Mouse (Mus musculus): ENCODE measurements around the gene P4htm. TPM values are rescaled to one million over a fixed set of nuclear protein-coding genes. Genes with fewer than 3 reads are reported as not detected.
A peak's percentile ranks its signal among the peaks of the same experiment; 100 is the strongest.
"Not testable (repeated sequence)": the region's sequence is repeated elsewhere in the genome, so short reads cannot be mapped to it uniquely, and the experiment has no call there.

Gene P4htm
- total and polyA plus RNA-seq, 2 experiments from 2014 or later = 38.8 to 50.8 TPM

DNA sequence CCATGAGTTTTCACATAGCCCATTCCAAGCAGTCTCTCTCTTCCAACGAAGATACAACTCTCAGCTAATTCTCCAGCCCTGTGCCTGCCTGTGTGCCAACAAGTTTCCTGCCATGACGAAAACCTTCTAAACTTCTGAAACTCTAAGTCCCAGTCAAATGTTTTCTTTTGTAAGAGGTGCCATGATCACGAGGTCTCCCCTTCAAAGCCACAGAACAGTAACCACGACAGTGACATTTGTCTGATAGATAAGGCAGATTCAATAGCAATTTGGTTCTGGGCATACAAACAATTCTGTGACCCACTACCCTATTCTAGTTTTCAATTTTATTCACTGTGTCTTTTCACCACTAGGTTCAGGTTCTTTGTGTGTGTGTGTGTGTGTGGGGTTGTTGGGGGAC, 30.7 kb upstream of the P4htm start:
- Histone ChIP-seq H3K4me1 (ENCODE audit: insufficient read depth, low read length) (no peaks in the 10 kb centered on the region), H3K27ac (no peak overlapping the region), H3K9ac (replicated peaks; ENCODE audit: low read length) (no peak overlapping the region), H3K36me3 (ENCODE audit: insufficient read depth, low read length) (no peaks in the 10 kb centered on the region; the same call in 1 of the 2 replicates), H3K4me3 (ENCODE audit: low read length) (no peak overlapping the region), H3K27me3 (ENCODE audit: insufficient read depth, low read length) (no peaks in the 10 kb centered on the region), H3K9me3 (ENCODE audit: low read length) (no peaks in the 10 kb centered on the region), H3K4me2 (ENCODE audit: low read depth, low read length) (no peak overlapping the region)
- TF ChIP-seq CTCF (IDR thresholded peaks at IDR 0.05; ENCODE audit: low read depth) = no peak
- WGBS = 78% methylated on average over 4 of the region's 4 CpGs
- ATAC-seq (no peak), DNase-seq (ENCODE audit: low spot score) (no peak)

DNA sequence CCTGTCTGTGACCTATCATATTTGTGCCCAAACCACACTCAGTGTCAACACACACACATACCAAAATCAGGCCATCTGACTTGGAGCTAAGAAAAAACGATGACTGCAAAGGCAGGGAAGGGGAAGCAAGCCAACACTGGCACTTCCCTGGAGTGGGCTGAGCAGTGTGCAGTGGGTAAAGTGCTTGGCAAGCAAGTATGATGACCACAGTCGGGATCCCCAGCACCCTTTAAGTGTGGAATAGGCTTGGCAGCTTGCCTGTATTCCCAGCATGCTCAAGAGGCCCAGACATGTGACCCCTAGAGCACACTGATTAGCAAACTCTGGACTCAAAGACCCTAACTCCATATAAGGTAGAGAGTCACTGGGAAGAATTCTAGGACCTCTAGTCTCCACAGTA, 29.0 kb upstream of the P4htm start:
- H3K9me3 ChIP-seq (ENCODE audit: low read length) = no peaks in the 10 kb centered on the region
- H3K27ac ChIP-seq = no peak overlapping the region
- H3K27me3 ChIP-seq (ENCODE audit: insufficient read depth, low read length) = no peaks in the 10 kb centered on the region
- no peaks in the 10 kb centered on the region for H3K4me1 ChIP-seq (ENCODE audit: insufficient read depth, low read length)
- no peak overlapping the region for H3K4me2 ChIP-seq (ENCODE audit: low read depth, low read length)
- no peak overlapping the region for H3K4me3 ChIP-seq (ENCODE audit: low read length)
- WGBS = 38% methylated on average over 2 of the region's 2 CpGs
- H3K9ac ChIP-seq (replicated peaks; ENCODE audit: low read length) = no peak overlapping the region
- DNase-seq (ENCODE audit: low spot score) (peak; percentile 37), ATAC-seq (no peak)
- no peak for TF ChIP-seq CTCF (IDR thresholded peaks at IDR 0.05; ENCODE audit: low read depth)
- H3K36me3 ChIP-seq (ENCODE audit: insufficient read depth, low read length) = no peaks in the 10 kb centered on the region; the same call in 1 of the 2 replicates

DNA sequence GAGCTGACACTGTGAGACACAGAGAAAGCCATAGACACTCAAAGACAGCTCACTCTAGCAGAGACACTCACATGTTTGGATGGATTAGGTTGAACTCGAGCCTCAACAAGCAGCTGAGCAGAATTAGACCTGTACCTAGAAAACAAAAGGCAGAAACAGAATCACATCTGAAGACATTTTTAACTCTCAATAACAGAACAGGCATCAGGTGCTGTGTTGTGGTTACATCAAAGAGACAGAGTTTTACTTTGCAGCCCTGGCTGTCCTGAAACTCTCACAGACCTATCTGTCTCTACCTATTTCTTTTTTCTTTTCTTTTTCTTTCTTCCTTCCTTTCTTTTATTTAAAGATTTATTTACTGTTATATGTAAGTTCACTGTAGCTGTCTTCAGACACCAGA, 19.8 kb upstream of the P4htm start:
- no peaks in the 10 kb centered on the region for H3K9me3 ChIP-seq (ENCODE audit: low read length)
- H3K36me3 ChIP-seq (ENCODE audit: insufficient read depth, low read length) = peaks cover 29% of the 10 kb centered on the region
- H3K27me3 ChIP-seq (ENCODE audit: insufficient read depth, low read length) = no peaks in the 10 kb centered on the region
- no peak overlapping the region for H3K27ac ChIP-seq
- WGBS = 87% methylated on average over 1 of the region's 1 CpGs
- no peak overlapping the region for H3K9ac ChIP-seq (replicated peaks; ENCODE audit: low read length)
- H3K4me3 ChIP-seq (ENCODE audit: low read length) = no peak overlapping the region
- H3K4me1 ChIP-seq (ENCODE audit: insufficient read depth, low read length) = no peaks in the 10 kb centered on the region
- TF ChIP-seq CTCF (IDR thresholded peaks at IDR 0.05; ENCODE audit: low read depth) = no peak
- H3K4me2 ChIP-seq (ENCODE audit: low read depth, low read length) = no peak overlapping the region
- DNase-seq (ENCODE audit: low spot score) (no peak), ATAC-seq (no peak)

DNA sequence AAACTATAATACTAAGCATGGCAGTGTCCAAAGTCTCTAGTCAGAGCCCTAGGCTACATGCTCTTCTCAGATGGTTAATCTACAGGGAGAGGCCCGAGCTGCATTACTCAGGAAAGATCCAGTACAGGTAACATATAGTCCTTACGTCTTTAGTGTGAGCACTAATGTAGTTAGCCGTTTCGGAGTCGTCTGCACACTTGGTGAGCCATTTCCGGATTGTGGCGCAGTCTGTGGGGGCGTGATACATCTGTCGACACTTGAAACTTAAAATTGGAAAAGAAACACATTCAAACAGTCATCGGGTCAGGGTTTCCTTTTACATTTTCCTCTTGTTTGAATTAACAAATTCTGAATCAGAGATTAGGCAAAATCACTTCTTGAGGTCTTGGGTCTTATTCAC, 14.0 kb upstream of the P4htm start:
- no peaks in the 10 kb centered on the region for H3K27me3 ChIP-seq (ENCODE audit: insufficient read depth, low read length)
- no peak overlapping the region for H3K27ac ChIP-seq
- H3K36me3 ChIP-seq (ENCODE audit: insufficient read depth, low read length) = peaks cover 69% of the 10 kb centered on the region
- no peaks in the 10 kb centered on the region for H3K9me3 ChIP-seq (ENCODE audit: low read length)
- TF ChIP-seq CTCF (IDR thresholded peaks at IDR 0.05; ENCODE audit: low read depth) = no peak
- 98% methylated on average over 10 of the region's 10 CpGs for WGBS
- no peak for DNase-seq (ENCODE audit: low spot score)
- ATAC-seq = no peak
- no peaks in the 10 kb centered on the region for H3K4me1 ChIP-seq (ENCODE audit: insufficient read depth, low read length)
- no peak overlapping the region for H3K9ac ChIP-seq (replicated peaks; ENCODE audit: low read length)
- H3K4me2 ChIP-seq (ENCODE audit: low read depth, low read length) = no peak overlapping the region
- H3K4me3 ChIP-seq (ENCODE audit: low read length) = no peak overlapping the region

DNA sequence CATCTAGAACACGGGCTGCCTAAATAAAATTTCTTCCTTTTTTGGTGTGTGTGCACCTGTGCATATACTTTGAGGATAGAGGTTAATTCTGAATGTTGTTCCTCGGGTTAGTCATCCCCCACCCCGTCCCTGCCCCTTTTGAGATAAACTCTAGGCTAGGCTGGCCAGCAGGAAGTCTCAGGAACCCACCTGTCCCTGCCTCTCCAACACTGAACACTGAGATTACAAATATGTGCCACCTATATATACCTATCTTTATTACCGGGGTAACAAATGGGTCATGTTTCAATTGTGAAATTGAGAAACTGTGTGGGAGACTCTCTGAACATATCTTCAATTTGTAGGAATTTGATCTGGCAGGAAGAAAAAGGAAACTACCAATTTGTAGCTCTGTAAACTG, 11.4 kb upstream of the P4htm start:
- H3K9me3 ChIP-seq (ENCODE audit: low read length) = no peaks in the 10 kb centered on the region
- H3K4me1 ChIP-seq (ENCODE audit: insufficient read depth, low read length) = no peaks in the 10 kb centered on the region
- peaks cover 72% of the 10 kb centered on the region for H3K36me3 ChIP-seq (ENCODE audit: insufficient read depth, low read length)
- no peak for TF ChIP-seq CTCF (IDR thresholded peaks at IDR 0.05; ENCODE audit: low read depth)
- H3K27ac ChIP-seq = no peak overlapping the region
- DNase-seq (ENCODE audit: low spot score) = no peak
- H3K9ac ChIP-seq (replicated peaks; ENCODE audit: low read length) = no peak overlapping the region
- H3K4me2 ChIP-seq (ENCODE audit: low read depth, low read length) = no peak overlapping the region
- no peak overlapping the region for H3K4me3 ChIP-seq (ENCODE audit: low read length)
- no peaks in the 10 kb centered on the region for H3K27me3 ChIP-seq (ENCODE audit: insufficient read depth, low read length)
- 97% methylated on average over 4 of the region's 4 CpGs for WGBS
- no peak for ATAC-seq

DNA sequence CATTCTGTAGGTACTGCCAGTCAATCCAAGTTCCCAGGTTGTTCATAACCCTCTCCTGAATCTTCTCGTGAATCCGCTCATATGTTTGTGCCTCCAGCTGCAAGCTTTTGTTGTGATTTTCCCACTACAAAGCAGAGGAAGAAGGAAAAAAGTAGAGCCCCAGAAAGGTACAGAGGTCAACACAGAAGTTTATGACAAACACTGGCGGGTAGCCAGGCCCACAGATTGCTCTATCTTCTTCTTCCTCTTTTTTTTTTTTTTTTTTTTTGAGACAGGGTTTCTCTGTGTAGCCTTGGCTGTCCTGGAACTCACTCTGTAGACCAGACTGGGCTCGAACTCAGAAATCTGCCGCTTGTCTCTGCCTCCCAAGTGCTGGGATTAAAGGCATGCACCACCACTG, 10.5 kb upstream of the P4htm start:
- H3K27ac ChIP-seq; H3K27me3 ChIP-seq (ENCODE audit: insufficient read depth, low read length); H3K9me3 ChIP-seq (ENCODE audit: low read length); H3K9ac ChIP-seq (replicated peaks; ENCODE audit: low read length); H3K4me3 ChIP-seq (ENCODE audit: low read length); DNase-seq (ENCODE audit: low spot score); ATAC-seq; H3K4me1 ChIP-seq (ENCODE audit: insufficient read depth, low read length); H3K4me2 ChIP-seq (ENCODE audit: low read depth, low read length): not testable (repeated sequence)
- 87% methylated on average over 5 of the region's 5 CpGs for WGBS
- peaks cover 78% of the 10 kb centered on the region for H3K36me3 ChIP-seq (ENCODE audit: insufficient read depth, low read length)

DNA sequence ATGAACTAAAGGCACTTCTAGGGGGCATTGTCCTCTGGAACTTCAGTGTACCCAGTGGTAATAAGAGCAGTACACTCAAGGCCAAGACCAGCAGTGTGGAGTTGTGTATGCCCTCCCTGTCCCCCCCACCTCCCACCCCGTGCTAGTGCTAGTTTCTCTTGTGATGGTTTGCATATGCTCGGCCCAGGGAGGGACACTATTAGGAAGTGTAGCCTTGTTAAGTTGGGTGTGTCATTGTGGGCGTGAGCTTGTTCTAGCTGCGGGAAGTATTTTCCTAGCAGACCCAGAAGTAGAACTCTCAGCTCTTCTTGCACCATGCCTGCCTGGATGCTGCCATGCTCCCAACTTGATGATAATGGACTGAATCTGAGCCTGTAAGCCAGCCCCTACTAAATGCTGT, 4.5 kb upstream of the P4htm start:
- no peaks in the 10 kb centered on the region for H3K9me3 ChIP-seq (ENCODE audit: low read length)
- no peak overlapping the region for H3K4me2 ChIP-seq (ENCODE audit: low read depth, low read length)
- peaks cover 33% of the 10 kb centered on the region for H3K36me3 ChIP-seq (ENCODE audit: insufficient read depth, low read length)
- ATAC-seq (no peak), DNase-seq (ENCODE audit: low spot score) (no peak)
- TF ChIP-seq CTCF (IDR thresholded peaks at IDR 0.05; ENCODE audit: low read depth) = no peak
- H3K4me3 ChIP-seq (ENCODE audit: low read length) = no peak overlapping the region
- no peaks in the 10 kb centered on the region for H3K27me3 ChIP-seq (ENCODE audit: insufficient read depth, low read length)
- WGBS = 79% methylated on average over 4 of the region's 4 CpGs
- H3K9ac ChIP-seq (replicated peaks; ENCODE audit: low read length) = no peak overlapping the region
- no peaks in the 10 kb centered on the region for H3K4me1 ChIP-seq (ENCODE audit: insufficient read depth, low read length)
- no peak overlapping the region for H3K27ac ChIP-seq

Measured in hindbrain, postnatal 0 days (tissue).